Mouse (Mus musculus) embryonic facial prominence, embryonic 11.5 days (tissue): ENCODE data around the gene Zswim9. TPM values are rescaled to one million over a fixed set of nuclear protein-coding genes. Genes with fewer than 3 reads are reported as not detected.

Experiments used
- ATAC-seq: fragments of 200-750 bp; cut with Nextera tagmentation; replicated peaks from 2 replicates; pipeline ENCODE4 v1.8.0; 2017; ENCODE audit warnings: low read depth; ENCODE audit not compliant: insufficient number of reproducible peaks, low FRiP score, low TSS enrichment
- DNase-seq: peaks from one replicate; pipeline ENCODE4 v3.0.0-alpha.2; 2015; ENCODE audit warnings: low spot score
- H3K27ac ChIP-seq: fragments of 300-500 bp; sonication (generic); replicated peaks from 2 replicates; pipeline ENCODE4 v1.5.1; 2014; ENCODE audit warnings: mild to moderate bottlenecking, low read depth, low read length, control low read depth
- H3K27me3 ChIP-seq: fragments of 300-500 bp; sonication (generic); 2 replicates; pipeline ENCODE4 v1.6.1; 2014; ENCODE audit warnings: mild to moderate bottlenecking, low read length, moderate library complexity, mixed read lengths; ENCODE audit not compliant: control insufficient read depth, insufficient read depth
- H3K36me3 ChIP-seq: fragments of 300-500 bp; sonication (generic); replicated peaks from 2 replicates; pipeline ENCODE4 v1.6.1; 2014; ENCODE audit warnings: low read depth, mild to moderate bottlenecking, low read length, moderate library complexity, mixed read lengths; ENCODE audit not compliant: control insufficient read depth, insufficient read depth
- H3K4me1 ChIP-seq: fragments of 300-500 bp; sonication (generic); 2 replicates; pipeline ENCODE4 v1.6.1; 2014; ENCODE audit warnings: low read length, mixed read lengths; ENCODE audit not compliant: control insufficient read depth, insufficient read depth
- H3K4me2 ChIP-seq: fragments of 300-500 bp; sonication (generic); 2 replicates; pipeline ENCODE4 v1.6.1; 2014; ENCODE audit warnings: low read depth, mild to moderate bottlenecking, control low read depth, low read length, moderate library complexity
- H3K4me3 ChIP-seq: fragments of 300-500 bp; sonication (generic); 2 replicates; pipeline ENCODE4 v1.5.1; 2014; ENCODE audit warnings: low read depth, low read length, control low read depth
- H3K9ac ChIP-seq: fragments of 300-500 bp; sonication (generic); replicated peaks from 2 replicates; pipeline ENCODE4 v1.6.1; 2014; ENCODE audit warnings: mild to moderate bottlenecking, control low read depth, low read length
- H3K9me3 ChIP-seq: fragments of 300-500 bp; sonication (generic); replicated peaks from 2 replicates; pipeline ENCODE4 v1.6.1; 2016; ENCODE audit warnings: mild to moderate bottlenecking, low read length, inconsistent platforms, mixed read lengths; ENCODE audit not compliant: control insufficient read depth
- WGBS: fragments of 180-500 bp; shearing (Covaris S2); extraction: QIAGEN DNeasy Blood & Tissue Kit; methylation state at CpG from one replicate; pipeline ENCODE4 v1.1.7; 2014; 5-methylcytosine and 5-hydroxymethylcytosine counted together
- polyA plus RNA-seq: library from polyadenylated mRNA; unstranded; fragments of >200 nt; fragmentation: Nextera tagmentation; extraction: Ambion mirVana; gene quantifications from 2 replicates; pipeline ENCODE4 v1.2.1, GENCODE M21; 2014

Gene Zswim9
- polyA plus RNA-seq, result 5.0 and 5.1 TPM in 2 replicates

DNA sequence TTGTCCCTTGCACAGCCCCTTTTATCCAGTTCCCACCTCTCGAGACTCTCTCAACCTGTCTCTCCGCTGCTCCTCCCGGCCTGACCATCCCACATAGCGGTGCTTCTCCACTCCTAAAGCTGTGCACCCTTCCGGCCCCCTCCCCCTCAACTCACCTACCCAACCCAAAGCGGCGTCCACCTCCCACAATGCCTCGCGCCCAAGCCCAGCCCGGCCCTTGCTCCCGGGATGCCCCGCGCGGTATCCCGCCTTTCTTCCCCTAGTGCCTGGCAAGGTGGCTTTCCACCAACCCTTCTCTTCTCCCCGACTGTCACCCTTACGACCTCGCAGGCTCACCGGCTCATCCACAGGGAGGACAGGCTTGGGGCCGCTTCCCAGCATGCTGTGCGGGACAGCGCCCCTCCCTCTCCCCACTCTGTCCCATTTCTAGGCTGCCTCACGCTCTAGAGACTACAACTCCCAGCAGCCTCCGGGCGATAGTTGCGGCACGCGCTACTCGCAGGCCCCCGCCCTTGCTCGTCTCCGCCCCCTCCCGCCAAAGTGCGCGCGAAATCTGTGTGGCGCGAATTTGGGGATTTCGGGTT, at the start of gene Zswim9:
TSS of gene Zswim9 (minus strand) at position 414 of the 584 bp plus-strand sequence.
- H3K9ac ChIP-seq, result peak within 1 kb of the TSS; percentile 76
- ATAC-seq (peak; percentile 97), DNase-seq (peak; percentile 97)
- H3K27ac ChIP-seq, result peak within 1 kb of the TSS; percentile 83
- no peaks in the 10 kb centered on the region for H3K4me1 ChIP-seq
- H3K36me3 ChIP-seq, result peaks cover 3% of the 10 kb centered on the region
- no peaks in the 10 kb centered on the region for H3K27me3 ChIP-seq
- WGBS, result under 1% methylated on average over 39 of the region's 39 CpGs
- H3K4me2 ChIP-seq, result peak within 1 kb of the TSS; percentile 46
- H3K9me3 ChIP-seq, result no peaks in the 10 kb centered on the region
- H3K4me3 ChIP-seq, result peak within 1 kb of the TSS; percentile 57

DNA sequence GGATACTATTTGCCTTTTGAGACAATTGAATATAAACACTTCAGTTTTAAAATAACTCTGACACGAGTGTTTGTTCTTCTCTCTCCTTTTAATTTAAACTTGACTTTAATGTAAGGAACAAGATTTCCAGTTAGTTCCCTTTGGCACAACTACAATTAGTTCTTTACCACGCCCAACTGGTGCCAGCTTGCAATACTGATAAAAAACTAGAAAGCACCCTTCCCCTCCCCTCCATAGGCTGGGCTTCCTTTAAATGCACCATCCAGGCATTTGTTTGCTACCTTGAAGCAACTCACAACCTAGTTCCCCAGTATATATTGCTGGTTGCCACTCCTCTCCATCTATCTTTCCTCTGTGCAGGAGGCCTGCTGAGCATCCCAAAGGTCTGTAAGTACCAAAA, 45.8 kb upstream of the Zswim9 start, which contains the start of gene Pla2g4c:
TSS of gene Pla2g4c (plus strand) at position 340 of the 400 bp plus-strand sequence.
- no peaks in the 10 kb centered on the region for H3K4me1 ChIP-seq
- 86% methylated on average over 2 of the region's 2 CpGs for WGBS
- DNase-seq (no peak), ATAC-seq (no peak)
- no peaks in the 10 kb centered on the region for H3K36me3 ChIP-seq
- no peaks in the 10 kb centered on the region for H3K9me3 ChIP-seq
- H3K27ac ChIP-seq, result no peak within 1 kb of the TSS
- H3K27me3 ChIP-seq, result no peaks in the 10 kb centered on the region
- no peak within 1 kb of the TSS for H3K4me3 ChIP-seq
- H3K4me2 ChIP-seq, result no peak within 1 kb of the TSS
- H3K9ac ChIP-seq, result no peak within 1 kb of the TSS

DNA sequence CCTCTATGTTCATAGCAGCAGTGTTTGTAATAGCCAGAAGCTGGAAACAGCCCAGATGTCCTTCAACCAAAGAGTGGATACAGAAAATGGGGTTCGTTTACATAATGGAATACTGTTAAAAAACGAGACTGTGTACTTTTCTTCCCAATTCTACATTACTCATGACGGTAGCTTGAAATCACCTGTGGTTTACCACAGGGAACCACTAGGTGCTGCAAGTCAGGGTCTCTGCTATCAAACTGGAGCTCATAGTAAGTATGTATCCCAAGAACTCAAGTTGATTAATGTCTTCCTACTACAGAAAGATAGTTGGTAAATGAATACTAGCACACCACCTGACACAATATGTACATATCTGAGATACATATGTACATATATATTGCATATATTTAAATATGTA, 42.9 kb upstream of the Zswim9 start:
- no peak overlapping the region for H3K4me2 ChIP-seq
- DNase-seq (no peak), ATAC-seq (no peak)
- H3K9ac ChIP-seq, result no peak overlapping the region
- no peaks in the 10 kb centered on the region for H3K9me3 ChIP-seq
- H3K4me1 ChIP-seq, result no peaks in the 10 kb centered on the region
- H3K27ac ChIP-seq, result no peak overlapping the region
- 91% methylated on average over 3 of the region's 3 CpGs for WGBS
- H3K36me3 ChIP-seq, result no peaks in the 10 kb centered on the region
- no peaks in the 10 kb centered on the region for H3K27me3 ChIP-seq
- no peak overlapping the region for H3K4me3 ChIP-seq

DNA sequence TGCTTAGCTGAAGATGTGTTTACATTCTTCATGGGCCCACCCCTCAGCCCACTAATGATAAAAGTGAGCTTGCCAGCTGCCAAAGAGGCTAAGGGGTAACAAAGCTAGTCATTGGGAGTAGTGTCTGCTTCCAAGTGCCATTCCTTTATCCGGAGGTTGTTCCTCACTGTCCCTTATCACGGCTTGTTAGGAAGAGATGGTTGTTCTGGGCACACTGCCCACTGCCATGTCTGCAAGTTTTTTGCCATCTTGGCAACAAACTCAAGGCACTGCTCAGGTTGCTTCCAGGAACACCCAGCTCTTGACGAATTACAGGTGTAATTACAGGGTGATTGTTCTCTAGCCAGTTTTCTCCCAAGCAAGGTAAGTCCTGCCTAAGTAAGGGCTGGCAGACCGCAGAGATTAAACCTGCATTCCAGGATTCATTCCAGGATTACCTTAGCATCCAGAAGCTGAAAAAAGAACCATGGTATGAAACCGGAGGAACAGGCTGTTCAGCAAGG, 35.6 kb upstream of the Zswim9 start:
- 87% methylated on average over 5 of the region's 5 CpGs for WGBS
- Histone ChIP-seq H3K4me3 (no peak overlapping the region), H3K9ac (no peak overlapping the region), H3K9me3 (no peaks in the 10 kb centered on the region), H3K27me3 (no peaks in the 10 kb centered on the region), H3K36me3 (no peaks in the 10 kb centered on the region), H3K4me1 (no peaks in the 10 kb centered on the region), H3K27ac (no peak overlapping the region), H3K4me2 (no peak overlapping the region)
- no peak for ATAC-seq
- DNase-seq, result peak; percentile 16

DNA sequence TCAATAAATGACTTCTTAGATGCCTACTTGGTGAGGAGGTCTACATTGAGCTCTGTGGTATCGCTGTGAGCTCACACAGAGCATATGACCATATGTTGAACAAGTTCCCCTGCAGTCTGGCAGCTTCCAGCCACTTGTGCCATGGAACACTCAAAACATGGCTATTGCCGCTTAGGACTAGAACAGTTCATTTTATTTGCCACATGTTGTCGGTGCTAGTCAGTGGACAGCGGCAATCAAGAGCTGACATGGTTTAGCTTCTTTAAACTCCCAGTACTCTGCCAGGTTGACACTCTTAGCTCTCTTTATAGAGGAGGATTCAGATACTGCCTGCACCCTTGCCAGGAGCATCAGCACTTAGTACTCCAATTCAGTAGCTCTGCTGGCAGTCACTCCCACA, 32.9 kb upstream of the Zswim9 start:
- no peak overlapping the region for H3K4me2 ChIP-seq
- H3K27ac ChIP-seq, result no peak overlapping the region
- no peak for ATAC-seq
- H3K9ac ChIP-seq, result no peak overlapping the region
- no peaks in the 10 kb centered on the region for H3K27me3 ChIP-seq
- no peaks in the 10 kb centered on the region for H3K9me3 ChIP-seq
- H3K4me1 ChIP-seq, result no peaks in the 10 kb centered on the region
- H3K36me3 ChIP-seq, result peaks cover 6% of the 10 kb centered on the region; the same call in 1 of the 2 replicates
- DNase-seq, result no peak
- no peak overlapping the region for H3K4me3 ChIP-seq
- 91% methylated on average over 4 of the region's 4 CpGs for WGBS

DNA sequence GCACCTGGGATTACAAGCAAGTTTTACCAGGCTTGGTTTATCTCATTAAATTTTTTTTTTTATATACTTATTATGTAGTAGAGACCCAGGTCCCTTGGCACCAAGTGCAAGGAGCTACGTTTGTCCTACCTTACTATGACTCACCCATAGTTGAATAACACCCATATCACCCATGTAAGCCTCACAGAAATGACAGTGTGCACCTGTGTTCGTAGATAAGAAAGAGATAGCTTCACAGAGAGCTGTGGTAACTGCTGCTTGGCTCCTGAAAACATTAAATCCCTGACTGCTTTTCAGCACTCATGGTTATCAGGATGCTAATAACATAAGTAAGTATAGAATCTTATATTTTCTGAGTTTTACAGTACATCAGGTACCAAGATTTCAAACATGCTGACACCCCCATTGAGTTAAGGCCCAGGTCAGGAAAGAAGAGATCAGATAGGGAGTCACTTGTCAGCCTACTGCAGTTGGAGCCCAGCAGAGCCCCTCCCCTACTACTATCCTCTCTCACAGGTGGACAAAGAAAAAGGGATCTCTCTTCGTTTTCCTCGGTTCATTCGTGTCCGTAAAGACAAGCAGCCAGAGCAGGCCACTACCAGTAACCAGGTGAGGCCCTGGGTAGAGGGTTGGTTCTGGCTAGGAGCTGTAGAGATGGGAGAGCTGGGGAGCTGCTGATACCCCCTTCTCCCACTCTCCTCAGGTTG, 32.1 kb upstream of the Zswim9 start:
- Histone ChIP-seq H3K4me3 (no peak overlapping the region), H3K4me1 (no peaks in the 10 kb centered on the region), H3K27me3 (no peaks in the 10 kb centered on the region), H3K27ac (no peak overlapping the region), H3K9ac (no peak overlapping the region), H3K4me2 (no peak overlapping the region), H3K9me3 (no peaks in the 10 kb centered on the region), H3K36me3 (peaks cover 9% of the 10 kb centered on the region)
- DNase-seq, result no peak
- 95% methylated on average over 6 of the region's 6 CpGs for WGBS
- ATAC-seq, result no peak

DNA sequence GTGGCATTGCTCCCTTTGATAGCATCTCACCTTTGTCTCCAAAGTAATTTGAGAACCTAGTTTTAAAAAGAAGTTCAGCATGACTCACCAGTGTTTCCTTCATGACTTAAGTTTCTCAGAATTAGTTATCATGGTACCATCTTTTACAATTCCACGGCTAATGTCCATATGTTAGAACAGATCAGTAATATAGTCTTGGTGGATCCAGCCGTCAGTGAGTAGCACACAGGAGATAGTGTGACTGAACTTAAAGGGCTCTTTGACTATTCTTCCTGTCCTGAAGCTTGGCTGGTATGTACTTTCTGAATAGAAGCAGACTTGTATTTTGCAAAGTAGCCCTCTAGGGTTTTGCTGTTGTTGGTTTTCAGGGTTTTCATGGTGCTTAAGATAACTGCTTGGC, 30.9 kb upstream of the Zswim9 start:
- DNase-seq, result no peak
- 88% methylated on average over 2 of the region's 2 CpGs for WGBS
- no peak for ATAC-seq

DNA sequence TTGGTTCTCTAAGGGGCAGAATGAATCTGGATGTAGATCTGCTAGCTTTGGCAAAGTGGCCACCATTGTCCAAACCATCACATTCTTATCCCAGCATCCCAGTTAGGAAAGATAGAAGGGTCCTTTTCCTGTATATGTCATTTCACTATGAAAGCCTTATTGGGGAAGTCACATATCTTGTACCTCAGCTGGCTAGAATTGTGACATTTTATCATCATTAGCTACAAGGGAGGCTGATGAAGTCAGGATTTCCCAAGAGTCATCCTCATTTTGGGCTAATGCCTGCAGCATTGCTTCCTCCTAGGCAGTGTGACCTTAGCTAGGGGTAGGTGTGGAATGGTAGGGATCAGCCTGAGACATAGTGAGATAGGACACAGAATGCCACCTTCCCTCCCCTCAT, 24.9 kb upstream of the Zswim9 start:
- no peak overlapping the region for H3K4me2 ChIP-seq
- H3K27ac ChIP-seq, result no peak overlapping the region
- H3K27me3 ChIP-seq, result no peaks in the 10 kb centered on the region
- no peak for DNase-seq
- no peaks in the 10 kb centered on the region for H3K4me1 ChIP-seq
- no peaks in the 10 kb centered on the region for H3K9me3 ChIP-seq
- peaks cover 14% of the 10 kb centered on the region for H3K36me3 ChIP-seq
- H3K4me3 ChIP-seq, result no peak overlapping the region
- no peak for ATAC-seq
- no peak overlapping the region for H3K9ac ChIP-seq

More for the DNA sequence above, 30.9 kb upstream of the Zswim9 start:
- Histone ChIP-seq H3K4me1 (no peaks in the 10 kb centered on the region), H3K4me2 (no peak overlapping the region), H3K9ac (no peak overlapping the region), H3K4me3 (no peak overlapping the region), H3K36me3 (peaks cover 9% of the 10 kb centered on the region), H3K27ac (no peak overlapping the region), H3K9me3 (no peaks in the 10 kb centered on the region), H3K27me3 (no peaks in the 10 kb centered on the region)
